Mouse (Mus musculus) cortical plate, adult 2 months (tissue): ENCODE measurements around the gene Mast4.

Source experiments
- CTCF ChIP-seq: fragments of 200-500 bp; IDR thresholded peaks from 2 replicates; pipeline ENCODE4 v1.5.1; 2011; ENCODE audit warnings: mild to moderate bottlenecking, control low read depth, low read length; ENCODE audit not compliant: insufficient read depth; ENCODE audit errors: extremely low read depth
- POLR2A ChIP-seq: fragments of 200-500 bp; IDR thresholded peaks from 2 replicates; pipeline ENCODE4 v1.6.1; 2011; ENCODE audit warnings: mild to moderate bottlenecking, low read length, control low read depth; ENCODE audit not compliant: insufficient read depth; ENCODE audit errors: extremely low read depth

DNA sequence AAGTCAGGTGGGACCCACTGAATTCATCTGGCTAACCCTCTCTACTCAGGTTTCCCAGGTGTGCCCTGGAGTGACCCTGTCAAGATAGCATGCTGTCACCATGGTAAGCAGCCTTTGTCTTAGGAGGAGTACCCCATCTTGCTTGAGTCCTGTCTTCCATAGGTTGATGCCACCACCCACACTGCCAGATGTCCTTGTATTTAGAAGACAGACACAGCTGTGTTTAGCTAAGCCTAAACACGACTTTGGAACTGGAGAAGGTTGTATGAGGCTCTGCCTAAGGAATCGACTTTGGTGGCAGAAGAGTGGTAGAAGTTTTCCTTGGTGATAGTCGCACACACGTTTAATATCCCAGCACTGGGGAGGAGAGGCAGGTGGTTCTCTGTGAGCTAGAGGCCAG is 496.9 kb downstream of the Mast4 start:
- TF ChIP-seq POLR2A = no peak
- no peak for TF ChIP-seq CTCF
